Mouse (Mus musculus) testis, adult 2 months (tissue): ENCODE data around the gene Becn1.
A peak's percentile ranks its signal among the peaks of the same experiment; 100 is the strongest.

ENCODE experiments used
- CTCF ChIP-seq: fragments of 200-500 bp; IDR thresholded peaks from 2 replicates; pipeline ENCODE4 v1.5.1; 2012; ENCODE audit warnings: low read depth, mild to moderate bottlenecking, inconsistent platforms, low read length, moderate library complexity; ENCODE audit not compliant: control insufficient read depth, insufficient read depth, insufficient replicate concordance
- POLR2A ChIP-seq: fragments of 200-500 bp; IDR thresholded peaks from 2 replicates; pipeline ENCODE4 v1.6.1; 2012; ENCODE audit warnings: low read depth, mild to moderate bottlenecking, inconsistent platforms, low read length, moderate library complexity; ENCODE audit not compliant: control insufficient read depth

- peak; percentile 26; the same call in 1 of the 2 replicates for TF ChIP-seq CTCF
- no peak for TF ChIP-seq POLR2A
These were observed 33.6 kb upstream of the Becn1 start for GRCm38 (mm10) chr11:101335685-101336084.
